Mouse (Mus musculus) cortical plate, adult 2 months (tissue): Measurements from ENCODE around the gene Epn3.

Experiments used
- CTCF ChIP-seq: fragments of 200-500 bp; IDR thresholded peaks from 2 replicates; pipeline ENCODE4 v1.5.1; 2011; ENCODE audit warnings: mild to moderate bottlenecking, control low read depth, low read length; ENCODE audit not compliant: insufficient read depth; ENCODE audit errors: extremely low read depth
- POLR2A ChIP-seq: fragments of 200-500 bp; IDR thresholded peaks from 2 replicates; pipeline ENCODE4 v1.6.1; 2011; ENCODE audit warnings: mild to moderate bottlenecking, low read length, control low read depth; ENCODE audit not compliant: insufficient read depth; ENCODE audit errors: extremely low read depth

GRCm38 (mm10) chr11:94472916-94473706 is 26.7 kb downstream of the Epn3 start:
- TF ChIP-seq CTCF (no peak), POLR2A (no peak)
